Mouse (Mus musculus): Measurements from ENCODE around the gene Med12l. TPM values are rescaled to one million over a fixed set of nuclear protein-coding genes. Genes with fewer than 3 reads are reported as not detected.

Med12l gene
- 1.4 TPM in 2 replicates for polyA plus RNA-seq (2015; fragmentation: Nextera tagmentation; extraction: Ambion mirVana)

- no peaks in the 10 kb centered on the region for H3K36me3 ChIP-seq (ENCODE audit: control insufficient read depth, insufficient read depth, low read length)
- peak within 1 kb of the TSS; percentile 68 for H3K9ac ChIP-seq (ENCODE audit: low read length)
- WGBS: under 1% methylated on average over 60 of the region's 69 CpGs
- H3K27ac ChIP-seq (ENCODE audit: low read length): peak within 1 kb of the TSS; percentile 81
- 0 out of 2 replicates have a peak, but pooled peaks cover 5% of the 10 kb centered on the region for H3K4me1 ChIP-seq (replicated peaks; ENCODE audit: control insufficient read depth, insufficient read depth, low read length)
- H3K27me3 ChIP-seq (ENCODE audit: control insufficient read depth, insufficient read depth, low read depth, low read length): peaks cover 28% of the 10 kb centered on the region
- H3K9me3 ChIP-seq (ENCODE audit: control insufficient read depth, low read length): no peaks in the 10 kb centered on the region
- H3K4me3 ChIP-seq (ENCODE audit: low read length): peak within 1 kb of the TSS; percentile 76
- H3K4me2 ChIP-seq (ENCODE audit: low read depth, low read length): peak within 1 kb of the TSS; percentile 88
- peak; percentile 77 for ATAC-seq (ENCODE audit: low read depth)
Measured at GRCm38 (mm10) chr3:59005271-59005995, at the start of gene Med12l. Med12l (plus strand) TSS chr3:59005825.

GRCm38 (mm10) chr3:58961166-58961565, 44.5 kb upstream of the Med12l start:
- 86% methylated on average over 1 of the region's 1 CpGs for WGBS
- no peak for ATAC-seq (ENCODE audit: low read depth)

GRCm38 (mm10) chr3:58977413-58977812, 28.2 kb upstream of the Med12l start:
- Histone ChIP-seq H3K36me3 (ENCODE audit: control insufficient read depth, insufficient read depth, low read length) (no peaks in the 10 kb centered on the region), H3K4me2 (ENCODE audit: low read depth, low read length) (no peak overlapping the region), H3K9ac (ENCODE audit: low read length) (no peak overlapping the region), H3K4me3 (ENCODE audit: low read length) (no peak overlapping the region), H3K4me1 (replicated peaks; ENCODE audit: control insufficient read depth, insufficient read depth, low read length) (no peaks in the 10 kb centered on the region), H3K9me3 (ENCODE audit: control insufficient read depth, low read length) (no peaks in the 10 kb centered on the region), H3K27ac (ENCODE audit: low read length) (no peak overlapping the region), H3K27me3 (ENCODE audit: control insufficient read depth, insufficient read depth, low read depth, low read length) (no peaks in the 10 kb centered on the region)
- no peak for ATAC-seq (ENCODE audit: low read depth)
- WGBS: 49% methylated on average over 1 of the region's 1 CpGs

More at GRCm38 (mm10) chr3:58961166-58961565, 44.5 kb upstream of the Med12l start:
- Histone ChIP-seq H3K9me3 (ENCODE audit: control insufficient read depth, low read length) (no peaks in the 10 kb centered on the region), H3K9ac (ENCODE audit: low read length) (no peak overlapping the region), H3K4me1 (replicated peaks; ENCODE audit: control insufficient read depth, insufficient read depth, low read length) (no peaks in the 10 kb centered on the region), H3K36me3 (ENCODE audit: control insufficient read depth, insufficient read depth, low read length) (no peaks in the 10 kb centered on the region), H3K27me3 (ENCODE audit: control insufficient read depth, insufficient read depth, low read depth, low read length) (no peaks in the 10 kb centered on the region), H3K4me2 (ENCODE audit: low read depth, low read length) (no peak overlapping the region), H3K4me3 (ENCODE audit: low read length) (no peak overlapping the region), H3K27ac (ENCODE audit: low read length) (no peak overlapping the region)

GRCm38 (mm10) chr3:58977906-58978622, 27.6 kb upstream of the Med12l start:
- Histone ChIP-seq H3K4me1 (replicated peaks; ENCODE audit: control insufficient read depth, insufficient read depth, low read length) (peaks cover 2% of the 10 kb centered on the region; the same call in 1 of the 2 replicates), H3K27me3 (ENCODE audit: control insufficient read depth, insufficient read depth, low read depth, low read length) (no peaks in the 10 kb centered on the region), H3K27ac (ENCODE audit: low read length) (no peak overlapping the region), H3K9ac (ENCODE audit: low read length) (no peak overlapping the region), H3K4me2 (ENCODE audit: low read depth, low read length) (no peak overlapping the region), H3K36me3 (ENCODE audit: control insufficient read depth, insufficient read depth, low read length) (no peaks in the 10 kb centered on the region), H3K9me3 (ENCODE audit: control insufficient read depth, low read length) (no peaks in the 10 kb centered on the region), H3K4me3 (ENCODE audit: low read length) (no peak overlapping the region)
- no peak for ATAC-seq (ENCODE audit: low read depth)
- 86% methylated on average over 7 of the region's 7 CpGs for WGBS

- ATAC-seq (ENCODE audit: low read depth): no peak
- H3K4me1 ChIP-seq (replicated peaks; ENCODE audit: control insufficient read depth, insufficient read depth, low read length): peaks cover 4% of the 10 kb centered on the region; the same call in 1 of the 2 replicates
- 57% methylated on average over 4 of the region's 4 CpGs for WGBS
- no peaks in the 10 kb centered on the region for H3K9me3 ChIP-seq (ENCODE audit: control insufficient read depth, low read length)
- no peaks in the 10 kb centered on the region for H3K27me3 ChIP-seq (ENCODE audit: control insufficient read depth, insufficient read depth, low read depth, low read length)
- H3K36me3 ChIP-seq (ENCODE audit: control insufficient read depth, insufficient read depth, low read length): no peaks in the 10 kb centered on the region
- H3K9ac ChIP-seq (ENCODE audit: low read length): no peak overlapping the region
- H3K27ac ChIP-seq (ENCODE audit: low read length): no peak overlapping the region
- no peak overlapping the region for H3K4me2 ChIP-seq (ENCODE audit: low read depth, low read length)
- no peak overlapping the region for H3K4me3 ChIP-seq (ENCODE audit: low read length)
Measured at GRCm38 (mm10) chr3:58980579-58980978, 25.0 kb upstream of the Med12l start.

GRCm38 (mm10) chr3:58982896-58983837, 22.5 kb upstream of the Med12l start:
- Histone ChIP-seq H3K4me1 (replicated peaks; ENCODE audit: control insufficient read depth, insufficient read depth, low read length) (peaks cover 4% of the 10 kb centered on the region; the same call in 1 of the 2 replicates), H3K9ac (ENCODE audit: low read length) (no peak overlapping the region), H3K27me3 (ENCODE audit: control insufficient read depth, insufficient read depth, low read depth, low read length) (no peaks in the 10 kb centered on the region), H3K4me3 (ENCODE audit: low read length) (no peak overlapping the region), H3K9me3 (ENCODE audit: control insufficient read depth, low read length) (no peaks in the 10 kb centered on the region), H3K36me3 (ENCODE audit: control insufficient read depth, insufficient read depth, low read length) (no peaks in the 10 kb centered on the region), H3K4me2 (ENCODE audit: low read depth, low read length) (peak overlapping the region; percentile 31; the same call in 1 of the 2 replicates), H3K27ac (ENCODE audit: low read length) (no peak overlapping the region)
- 39% methylated on average over 15 of the region's 15 CpGs for WGBS
- no peak for ATAC-seq (ENCODE audit: low read depth)

GRCm38 (mm10) chr3:58983838-58984598, 21.6 kb upstream of the Med12l start:
- Histone ChIP-seq H3K4me3 (ENCODE audit: low read length) (no peak overlapping the region), H3K36me3 (ENCODE audit: control insufficient read depth, insufficient read depth, low read length) (no peaks in the 10 kb centered on the region), H3K9ac (ENCODE audit: low read length) (no peak overlapping the region), H3K4me1 (replicated peaks; ENCODE audit: control insufficient read depth, insufficient read depth, low read length) (peaks cover 4% of the 10 kb centered on the region; the same call in 1 of the 2 replicates), H3K9me3 (ENCODE audit: control insufficient read depth, low read length) (no peaks in the 10 kb centered on the region), H3K4me2 (ENCODE audit: low read depth, low read length) (no peak overlapping the region), H3K27ac (ENCODE audit: low read length) (no peak overlapping the region), H3K27me3 (ENCODE audit: control insufficient read depth, insufficient read depth, low read depth, low read length) (no peaks in the 10 kb centered on the region)
- ATAC-seq (ENCODE audit: low read depth): no peak
- WGBS: 58% methylated on average over 15 of the region's 15 CpGs

- H3K9ac ChIP-seq (ENCODE audit: low read length): no peak overlapping the region
- H3K9me3 ChIP-seq (ENCODE audit: control insufficient read depth, low read length): no peaks in the 10 kb centered on the region
- peaks cover 4% of the 10 kb centered on the region; the same call in 1 of the 2 replicates for H3K4me1 ChIP-seq (replicated peaks; ENCODE audit: control insufficient read depth, insufficient read depth, low read length)
- H3K27me3 ChIP-seq (ENCODE audit: control insufficient read depth, insufficient read depth, low read depth, low read length): no peaks in the 10 kb centered on the region
- WGBS: 55% methylated on average over 4 of the region's 4 CpGs
- H3K4me3 ChIP-seq (ENCODE audit: low read length): no peak overlapping the region
- no peak for ATAC-seq (ENCODE audit: low read depth)
- H3K36me3 ChIP-seq (ENCODE audit: control insufficient read depth, insufficient read depth, low read length): no peaks in the 10 kb centered on the region
- H3K4me2 ChIP-seq (ENCODE audit: low read depth, low read length): no peak overlapping the region
- no peak overlapping the region for H3K27ac ChIP-seq (ENCODE audit: low read length)
Measured at GRCm38 (mm10) chr3:58985816-58986215, 19.8 kb upstream of the Med12l start.

Data from lung, embryonic 16.5 days (tissue).